8 mouse cellular contexts compared by ENCODE assay signal in the genomic region with DNA sequence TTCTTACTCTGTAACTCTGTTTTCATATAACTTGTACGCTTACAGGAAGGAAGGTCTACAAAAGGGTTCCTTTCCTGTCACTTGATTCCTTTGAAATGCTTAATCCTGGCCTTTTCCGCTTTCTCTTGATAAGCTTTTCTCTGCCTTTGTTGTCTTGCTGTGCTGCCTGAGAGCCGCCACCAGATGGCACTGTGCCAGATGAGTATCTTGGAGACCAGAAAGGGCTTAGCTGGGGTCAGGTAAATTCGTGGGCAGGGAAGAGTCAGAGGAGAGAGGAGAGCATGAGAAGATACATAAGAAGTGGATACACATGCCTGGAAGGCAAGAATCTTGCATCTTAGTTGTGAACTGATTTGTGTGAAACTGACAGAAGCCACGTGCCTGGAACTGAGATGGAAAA. TPM values are rescaled to one million over a fixed set of nuclear protein-coding genes. Genes with fewer than 3 reads are reported as not detected.
DNase-seq lines count a peak whose midpoint lies in the region; ATAC-seq and TF ChIP-seq lines count a peak whose summit lies in the region.

No protein-coding gene starts in this region.

- no peaks in the 10 kb centered on the region for H3K9me3 ChIP-seq in hindbrain, embryonic 11.5 days (ENCODE audit: control insufficient read depth, low read length)
- H3K9me3 ChIP-seq in neural tube, embryonic 11.5 days (ENCODE audit: control insufficient read depth, low read length): no peaks in the 10 kb centered on the region

- no peak overlapping the region for H3K9ac ChIP-seq in heart, adult 2 months (ENCODE audit: low read depth, low read length)
- no peak overlapping the region for H3K9ac ChIP-seq in hindbrain, embryonic 11.5 days (ENCODE audit: low read depth, low read length)
- H3K9ac ChIP-seq in neural tube, embryonic 11.5 days (ENCODE audit: low read length): no peak overlapping the region

- H3K27ac ChIP-seq in heart, adult 2 months: no peak overlapping the region
- no peak overlapping the region for H3K27ac ChIP-seq in hindbrain, embryonic 11.5 days (ENCODE audit: low read depth, low read length)
- H3K27ac ChIP-seq in neural tube, embryonic 11.5 days (ENCODE audit: low read depth, low read length): no peak overlapping the region

- H3K4me3 ChIP-seq in heart, adult 2 months: no peak overlapping the region
- no peak overlapping the region for H3K4me3 ChIP-seq in hindbrain, embryonic 11.5 days (ENCODE audit: low read depth, low read length)
- H3K4me3 ChIP-seq in neural tube, embryonic 11.5 days (ENCODE audit: low read depth, low read length): no peak overlapping the region

- no peaks in the 10 kb centered on the region for H3K79me2 ChIP-seq in heart, adult 2 months (replicated peaks; ENCODE audit: control insufficient read depth, insufficient read depth, low read length)

- TF ChIP-seq EP300 in heart, adult 2 months (IDR thresholded peaks at IDR 0.05; ENCODE audit: insufficient read depth, low read depth, low read length): 0 out of 2 replicates have a peak, but pooled peaks have one; percentile 19

- no peak overlapping the region for H3K4me2 ChIP-seq in hindbrain, embryonic 11.5 days (replicated peaks; ENCODE audit: low read depth, low read length)
- no peak overlapping the region for H3K4me2 ChIP-seq in neural tube, embryonic 11.5 days (ENCODE audit: low read depth)

- no peak for TF ChIP-seq POLR2A in heart, adult 2 months (IDR thresholded peaks at IDR 0.05; ENCODE audit: insufficient read depth, low read depth, low read length)

- TF ChIP-seq CTCF in heart, adult 2 months (IDR thresholded peaks at IDR 0.05): peak; percentile 81

- H3K36me3 ChIP-seq in heart, adult 2 months (ENCODE audit: control insufficient read depth, insufficient read depth, low read length): no peaks in the 10 kb centered on the region
- no peaks in the 10 kb centered on the region for H3K36me3 ChIP-seq in hindbrain, embryonic 11.5 days (ENCODE audit: control insufficient read depth, insufficient read depth, low read length)
- no peaks in the 10 kb centered on the region for H3K36me3 ChIP-seq in neural tube, embryonic 11.5 days (ENCODE audit: control insufficient read depth, insufficient read depth, low read length)

- H3K27me3 ChIP-seq in heart, adult 2 months (ENCODE audit: control insufficient read depth, insufficient read depth, low read length): no peaks in the 10 kb centered on the region
- H3K27me3 ChIP-seq in hindbrain, embryonic 11.5 days (ENCODE audit: control insufficient read depth, insufficient read depth, low read length): no peaks in the 10 kb centered on the region
- H3K27me3 ChIP-seq in neural tube, embryonic 11.5 days (ENCODE audit: control insufficient read depth, insufficient read depth, low read length): no peaks in the 10 kb centered on the region

- intact Hi-C loops in heart, adult 2 months (cut with DNase I): loop anchor here (2.0 to 10.0 kb wide), 2 partner anchors 332 to 1090 kb away; no protein-coding TSS in a partner anchor
- intact Hi-C loops in heart, postnatal 25 days (cut with DNase I): loop anchor here (2.0 to 10.0 kb wide), 3 partner anchors 332 to 1090 kb away; no protein-coding TSS in a partner anchor
- intact Hi-C loops in left cerebral cortex, postnatal 14 days (cut with DNase I): no loop called here

- H3K4me1 ChIP-seq in heart, adult 2 months (ENCODE audit: control insufficient read depth, insufficient read depth, low read length): no peaks in the 10 kb centered on the region; the same call in none of the 2 replicates
- no peaks in the 10 kb centered on the region for H3K4me1 ChIP-seq in hindbrain, embryonic 11.5 days (replicated peaks; ENCODE audit: control insufficient read depth, insufficient read depth, low read length)
- no peaks in the 10 kb centered on the region for H3K4me1 ChIP-seq in neural tube, embryonic 11.5 days (ENCODE audit: control insufficient read depth, insufficient read depth, low read length)

- ATAC-seq in hindbrain, embryonic 11.5 days (ENCODE audit: low FRiP score): peak; percentile 45; the same call in 1 of the 2 replicates
- no peak for ATAC-seq in neural tube, embryonic 11.5 days (ENCODE audit: insufficient read depth, low FRiP score, low TSS enrichment)

- 10% methylated on average over 5 of the region's 5 CpGs for WGBS in heart, adult 2 months
- 11% methylated on average over 5 of the region's 5 CpGs for WGBS in hindbrain, embryonic 11.5 days
- WGBS in neural tube, embryonic 11.5 days: 19% methylated on average over 5 of the region's 5 CpGs

- DNase-seq in heart, adult 2 months: peak; percentile 20 to 54
- no peak for DNase-seq in heart, postnatal 25 days (ENCODE audit: low spot score)
- peak; percentile 84 for DNase-seq in ZHBTc4 (ENCODE audit: low read depth, low spot score)
- peak; percentile 89 for DNase-seq in embryo, embryonic 10.5 days (ENCODE audit: low spot score)
- DNase-seq in hindbrain, embryonic 11.5 days (ENCODE audit: low spot score): peak; percentile 89
- peak; percentile 49 to 78 for DNase-seq in left cerebral cortex, postnatal 14 days (ENCODE audit: low spot score in 2 of 2)
- peak; percentile 84 for DNase-seq in neural tube, embryonic 11.5 days (ENCODE audit: low spot score)
- DNase-seq in thymus, postnatal 10 days (ENCODE audit: low spot score in 2 of 2): peak; percentile 19 to 69

RNA-seq across cellular contexts. Expression of a gene that starts 11.5 kb away (rescaled TPM):
- under 1 TPM; 0.11 to 0.44 TPM for total RNA-seq in heart, adult 2 months (2021)
- polyA plus RNA-seq in heart, adult 2 months (2012; rRNA removed): 0.37 and 0.38 TPM in 2 replicates
- total RNA-seq in heart, postnatal 25 days (2021): under 1 TPM; 0.36 TPM
- polyA plus RNA-seq in hindbrain, embryonic 11.5 days (2014; fragmentation: Nextera tagmentation; extraction: Ambion mirVana): 53.3 and 55.5 TPM in 2 replicates
- total RNA-seq in left cerebral cortex, postnatal 14 days (2021): 1 to 10 TPM; 3.3 to 4.2 TPM
- 51.0 and 52.8 TPM in 2 replicates for polyA plus RNA-seq in neural tube, embryonic 11.5 days (2014; fragmentation: Nextera tagmentation; extraction: Ambion mirVana)
